Mouse (Mus musculus): ENCODE measurements around the gene Noc2l. TPM values are rescaled to one million over a fixed set of nuclear protein-coding genes. Genes with fewer than 3 reads are reported as not detected.

The Noc2l gene
- polyA plus RNA-seq, 1 experiment from 2014 or later = 19.9 TPM

GRCm38 (mm10) chr4:156209963-156210635 is 25.7 kb upstream of the Noc2l start:
- Histone ChIP-seq H3K4me1 (replicated peaks; ENCODE audit: control insufficient read depth, insufficient read depth, low read length) (no peaks in the 10 kb centered on the region), H3K4me2 (replicated peaks; ENCODE audit: low read depth) (no peak overlapping the region), H3K27ac (ENCODE audit: low read depth, low read length) (no peak overlapping the region), H3K27me3 (replicated peaks; ENCODE audit: control insufficient read depth, insufficient read depth, low read length) (peaks cover 4% of the 10 kb centered on the region; the same call in 1 of the 2 replicates), H3K36me3 (ENCODE audit: control insufficient read depth, insufficient read depth) (no peaks in the 10 kb centered on the region), H3K9ac (ENCODE audit: low read depth, low read length) (no peak overlapping the region), H3K4me3 (ENCODE audit: low read depth, low read length) (no peak overlapping the region), H3K9me3 (ENCODE audit: control insufficient read depth) (no peaks in the 10 kb centered on the region)
- no peak for TF ChIP-seq CTCF (IDR thresholded peaks at IDR 0.05; ENCODE audit: low read depth)
- ATAC-seq = no peak
- 68% methylated on average over 13 of the region's 13 CpGs for WGBS

GRCm38 (mm10) chr4:156213134-156213533 is 22.7 kb upstream of the Noc2l start:
- TF ChIP-seq CTCF (IDR thresholded peaks at IDR 0.05; ENCODE audit: low read depth) = no peak
- ATAC-seq = no peak
- H3K4me1 ChIP-seq (replicated peaks; ENCODE audit: control insufficient read depth, insufficient read depth, low read length) = no peaks in the 10 kb centered on the region
- no peak overlapping the region for H3K4me2 ChIP-seq (replicated peaks; ENCODE audit: low read depth)
- no peak overlapping the region for H3K27ac ChIP-seq (ENCODE audit: low read depth, low read length)
- no peaks in the 10 kb centered on the region for H3K9me3 ChIP-seq (ENCODE audit: control insufficient read depth)
- no peaks in the 10 kb centered on the region for H3K36me3 ChIP-seq (ENCODE audit: control insufficient read depth, insufficient read depth)
- no peak overlapping the region for H3K9ac ChIP-seq (ENCODE audit: low read depth, low read length)
- WGBS = 91% methylated on average over 13 of the region's 13 CpGs
- H3K27me3 ChIP-seq (replicated peaks; ENCODE audit: control insufficient read depth, insufficient read depth, low read length) = no peaks in the 10 kb centered on the region
- H3K4me3 ChIP-seq (ENCODE audit: low read depth, low read length) = no peak overlapping the region

GRCm38 (mm10) chr4:156215649-156216048 is 20.2 kb upstream of the Noc2l start, which contains the start of gene Perm1:
TSS of gene Perm1 (plus strand) at chr4:156215868.
- TF ChIP-seq CTCF (IDR thresholded peaks at IDR 0.05; ENCODE audit: low read depth) = no peak
- no peak within 1 kb of the TSS for H3K4me3 ChIP-seq (ENCODE audit: low read depth, low read length)
- H3K27me3 ChIP-seq (replicated peaks; ENCODE audit: control insufficient read depth, insufficient read depth, low read length) = no peaks in the 10 kb centered on the region
- no peaks in the 10 kb centered on the region for H3K4me1 ChIP-seq (replicated peaks; ENCODE audit: control insufficient read depth, insufficient read depth, low read length)
- no peak within 1 kb of the TSS for H3K9ac ChIP-seq (ENCODE audit: low read depth, low read length)
- H3K4me2 ChIP-seq (replicated peaks; ENCODE audit: low read depth) = no peak within 1 kb of the TSS
- H3K36me3 ChIP-seq (ENCODE audit: control insufficient read depth, insufficient read depth) = no peaks in the 10 kb centered on the region; the same call in 1 of the 2 replicates
- 66% methylated on average over 4 of the region's 4 CpGs for WGBS
- H3K9me3 ChIP-seq (ENCODE audit: control insufficient read depth) = no peaks in the 10 kb centered on the region
- H3K27ac ChIP-seq (ENCODE audit: low read depth, low read length) = no peak within 1 kb of the TSS
- no peak for ATAC-seq

- 92% methylated on average over 2 of the region's 2 CpGs for WGBS
- ATAC-seq = no peak
Observed at GRCm38 (mm10) chr4:156216196-156216595, 19.6 kb upstream of the Noc2l start.

GRCm38 (mm10) chr4:156217022-156217669 is 18.7 kb upstream of the Noc2l start:
- no peaks in the 10 kb centered on the region for H3K27me3 ChIP-seq (replicated peaks; ENCODE audit: control insufficient read depth, insufficient read depth, low read length)
- TF ChIP-seq CTCF (IDR thresholded peaks at IDR 0.05; ENCODE audit: low read depth) = no peak
- H3K4me2 ChIP-seq (replicated peaks; ENCODE audit: low read depth) = no peak overlapping the region
- H3K4me1 ChIP-seq (replicated peaks; ENCODE audit: control insufficient read depth, insufficient read depth, low read length) = no peaks in the 10 kb centered on the region
- no peak overlapping the region for H3K27ac ChIP-seq (ENCODE audit: low read depth, low read length)
- peaks cover 8% of the 10 kb centered on the region; the same call in 1 of the 2 replicates for H3K36me3 ChIP-seq (ENCODE audit: control insufficient read depth, insufficient read depth)
- no peak for ATAC-seq
- 74% methylated on average over 16 of the region's 16 CpGs for WGBS
- H3K9me3 ChIP-seq (ENCODE audit: control insufficient read depth) = no peaks in the 10 kb centered on the region
- no peak overlapping the region for H3K4me3 ChIP-seq (ENCODE audit: low read depth, low read length)
- no peak overlapping the region for H3K9ac ChIP-seq (ENCODE audit: low read depth, low read length)

More at GRCm38 (mm10) chr4:156216196-156216595, 19.6 kb upstream of the Noc2l start:
- Histone ChIP-seq H3K4me2 (replicated peaks; ENCODE audit: low read depth) (no peak overlapping the region), H3K4me1 (replicated peaks; ENCODE audit: control insufficient read depth, insufficient read depth, low read length) (no peaks in the 10 kb centered on the region), H3K9me3 (ENCODE audit: control insufficient read depth) (no peaks in the 10 kb centered on the region), H3K27ac (ENCODE audit: low read depth, low read length) (no peak overlapping the region), H3K4me3 (ENCODE audit: low read depth, low read length) (no peak overlapping the region), H3K9ac (ENCODE audit: low read depth, low read length) (no peak overlapping the region), H3K36me3 (ENCODE audit: control insufficient read depth, insufficient read depth) (no peaks in the 10 kb centered on the region; the same call in 1 of the 2 replicates), H3K27me3 (replicated peaks; ENCODE audit: control insufficient read depth, insufficient read depth, low read length) (no peaks in the 10 kb centered on the region)
- no peak for TF ChIP-seq CTCF (IDR thresholded peaks at IDR 0.05; ENCODE audit: low read depth)

GRCm38 (mm10) chr4:156217838-156218237 is 18.0 kb upstream of the Noc2l start:
- Histone ChIP-seq H3K9ac (ENCODE audit: low read depth, low read length) (no peak overlapping the region), H3K4me3 (ENCODE audit: low read depth, low read length) (no peak overlapping the region), H3K36me3 (ENCODE audit: control insufficient read depth, insufficient read depth) (peaks cover 13% of the 10 kb centered on the region; the same call in 1 of the 2 replicates), H3K4me1 (replicated peaks; ENCODE audit: control insufficient read depth, insufficient read depth, low read length) (no peaks in the 10 kb centered on the region), H3K9me3 (ENCODE audit: control insufficient read depth) (no peaks in the 10 kb centered on the region), H3K27ac (ENCODE audit: low read depth, low read length) (no peak overlapping the region), H3K4me2 (replicated peaks; ENCODE audit: low read depth) (no peak overlapping the region), H3K27me3 (replicated peaks; ENCODE audit: control insufficient read depth, insufficient read depth, low read length) (no peaks in the 10 kb centered on the region)
- WGBS = 81% methylated on average over 16 of the region's 16 CpGs
- no peak for ATAC-seq
- no peak for TF ChIP-seq CTCF (IDR thresholded peaks at IDR 0.05; ENCODE audit: low read depth)

Measured in intestine, postnatal 0 days (tissue).